Mouse (Mus musculus): Measurements from ENCODE around the gene Gm5797.
"Not testable (repeated sequence)": the region's sequence is repeated elsewhere in the genome, so short reads cannot be mapped to it uniquely, and the experiment has no call there.

Gene Gm5797

GRCm38 (mm10) chr14:7332295-7332694 is at the start of gene Gm5797:
TSS of gene Gm5797 (minus strand) at chr14:7332395.
- DNase-seq (ENCODE audit: extremely low read depth, low read depth): not testable (repeated sequence)

DNA sequence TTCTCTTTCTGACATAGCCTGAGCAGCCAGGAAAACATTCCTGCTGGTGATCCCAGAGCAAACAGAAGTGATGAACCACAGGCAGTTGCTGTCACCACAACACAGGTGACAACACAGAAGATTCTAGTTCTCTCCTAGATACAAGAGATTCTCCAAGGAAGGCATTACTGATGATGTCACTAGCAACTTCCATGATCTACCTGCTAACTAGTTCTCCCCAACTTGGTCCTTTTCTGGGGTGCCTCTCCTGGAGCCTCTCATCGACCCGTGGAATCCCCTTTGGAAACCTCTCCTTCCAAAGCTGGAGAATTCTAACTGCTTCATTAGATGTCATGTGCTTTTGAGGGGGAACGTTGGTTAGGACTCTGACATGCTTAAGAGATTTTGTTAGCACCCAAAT is 32.8 kb upstream of the Gm5797 start, which contains the start of gene Gm8374:
Gm8374 (minus strand) TSS at position 101 of the 400 bp plus-strand sequence.
- DNase-seq (ENCODE audit: extremely low read depth, low read depth): not testable (repeated sequence)

- DNase-seq (ENCODE audit: extremely low read depth, low read depth): not testable (repeated sequence)
These were observed 17.1 kb downstream of the Gm5797 start for GRCm38 (mm10) chr14:7315093-7315492.

DNA sequence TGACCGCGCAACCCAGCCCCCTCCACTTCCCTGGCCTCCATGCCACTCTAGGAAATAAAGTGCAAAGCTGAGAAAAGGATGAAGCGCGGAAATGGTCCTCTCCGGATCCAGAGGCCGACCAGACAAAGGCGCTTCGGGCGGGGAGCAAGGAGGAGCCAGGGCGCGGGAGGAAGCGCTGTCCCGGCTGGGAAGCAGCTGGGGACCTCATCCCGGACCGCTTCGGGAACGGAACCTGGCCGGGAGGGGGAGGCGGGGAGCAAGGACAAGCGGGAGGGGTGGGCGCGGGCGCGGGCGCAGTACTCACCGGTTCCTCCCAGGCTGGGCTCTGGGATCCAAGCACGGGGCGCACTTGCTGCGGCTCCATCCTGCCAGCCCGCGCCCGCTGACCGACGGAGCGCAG is 17.5 kb downstream of the Gm5797 start, which contains the start of gene Gm3739:
Gm3739 (minus strand) TSS at position 389 of the 400 bp plus-strand sequence.
- DNase-seq (ENCODE audit: extremely low read depth, low read depth): not testable (repeated sequence)
